Mouse (Mus musculus): Measurements from ENCODE around the gene Olfr1408. TPM values are rescaled to one million over a fixed set of nuclear protein-coding genes. Genes with fewer than 3 reads are reported as not detected.

Olfr1408 gene
- total RNA-seq (2022) = not detected

DNA sequence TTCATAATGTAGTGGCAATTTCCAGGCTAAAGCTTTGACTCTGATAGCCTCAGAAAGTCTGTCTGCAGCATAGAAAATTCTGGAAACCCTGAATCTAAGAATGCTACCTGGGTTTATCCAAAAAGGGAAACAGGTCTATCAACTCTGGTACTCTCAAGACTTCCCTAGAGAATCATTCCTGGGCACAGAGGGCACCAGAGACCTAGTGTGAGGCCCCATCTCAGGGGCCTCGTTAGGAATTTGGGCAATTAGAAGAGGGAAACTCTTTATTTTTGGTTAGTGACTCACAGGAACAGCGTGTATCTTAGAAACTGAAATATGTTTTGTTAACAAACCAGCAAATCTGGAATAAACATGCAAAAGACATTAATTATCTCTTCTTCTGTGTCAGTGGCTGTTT is at the start of gene Olfr1408:
Gene Olfr1408, minus strand, starts transcription at position 101 of the 400 bp plus-strand sequence.
- DNase-seq = no peak

DNA sequence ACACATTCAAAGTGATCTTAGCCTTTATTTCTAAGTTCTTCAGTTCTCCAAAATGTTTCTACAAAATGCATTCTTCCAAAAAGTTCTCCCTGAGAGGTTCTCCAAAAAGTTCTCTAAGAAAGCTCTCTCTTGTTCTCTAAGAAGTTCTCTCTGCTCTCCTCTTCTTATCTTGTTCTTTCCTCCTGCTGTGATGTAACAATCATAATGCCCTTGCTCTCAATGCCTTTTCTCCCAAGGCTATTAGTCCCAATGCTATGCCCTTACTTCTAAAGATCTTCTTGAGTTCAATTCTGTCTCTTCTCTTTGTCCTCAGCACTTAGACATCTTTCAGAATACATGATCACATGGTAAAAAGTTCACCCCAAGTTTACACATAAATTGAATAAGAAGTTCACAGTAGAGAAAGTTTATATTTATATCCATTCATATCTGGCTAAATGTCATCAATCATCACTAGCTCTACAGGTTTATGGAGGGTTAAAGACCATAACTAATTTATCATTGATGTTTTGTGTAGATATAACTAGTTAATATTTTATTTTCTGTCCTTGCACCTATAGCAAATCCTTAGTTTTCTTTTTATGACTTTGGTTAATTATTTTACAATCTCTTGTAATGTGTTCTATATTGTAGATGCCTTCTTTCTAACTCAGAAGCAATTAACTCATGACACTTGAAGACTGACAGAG is 37.1 kb upstream of the Olfr1408 start:
- DNase-seq = no peak

Other genes starting within 250 kb of the Olfr1408 start
- not detected for gene Apcs, start 242.3 kb downstream of the Olfr1408 start, total RNA-seq (2022)
- not detected for gene Olfr16, start 187.0 kb downstream of the Olfr1408 start, total RNA-seq (2022)
- gene Olfr1406, start 53.3 kb upstream of the Olfr1408 start, total RNA-seq (2022) = not detected
- not detected for gene Olfr218, start 60.4 kb upstream of the Olfr1408 start, total RNA-seq (2022)
- not detected for gene Olfr1404, start 75.0 kb upstream of the Olfr1408 start, total RNA-seq (2022)
- under 1 TPM in 1 of 4 experiments, not detected in 3; 0.32 TPM for gene Fcer1a, start 89.8 kb upstream of the Olfr1408 start, total RNA-seq (2022)
- not detected for gene Olfr418, start 128.6 kb upstream of the Olfr1408 start, total RNA-seq (2022)
- gene Mptx2, start 140.4 kb upstream of the Olfr1408 start, total RNA-seq (2022) = not detected
- gene Ackr1, start 196.4 kb upstream of the Olfr1408 start, total RNA-seq (2022) = under 1 TPM; 0.40 to 0.89 (median 0.56) TPM
- 1 to 10 TPM; 1.4 to 3.3 (median 1.9) TPM for gene Aim2, start 213.5 kb upstream of the Olfr1408 start, total RNA-seq (2022)
- gene Cadm3, start 230.3 kb upstream of the Olfr1408 start, total RNA-seq (2022) = 1 to 10 TPM; 3.5 to 6.9 (median 4.7) TPM